Mouse (Mus musculus): ENCODE results near the gene Chd5.

DNA sequence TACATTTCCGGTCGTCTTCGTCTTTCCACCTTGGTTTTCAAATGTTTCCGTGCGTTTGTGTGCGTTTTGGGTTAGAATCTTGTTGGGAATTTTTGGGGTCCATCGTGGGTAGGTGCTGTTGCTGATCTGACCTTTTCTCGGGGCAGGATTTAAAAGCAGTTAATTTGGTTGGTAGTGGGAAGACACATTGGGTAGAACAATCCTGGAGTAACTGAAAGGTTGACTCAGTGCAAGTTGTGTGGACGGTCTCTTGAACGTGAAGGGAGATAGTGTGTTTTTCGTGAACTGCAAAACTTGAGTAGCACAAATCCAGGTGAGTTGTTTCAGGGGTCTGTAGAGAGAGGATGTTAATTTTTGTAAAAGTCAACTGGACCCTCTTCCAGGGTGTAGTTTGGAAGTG is 11.9 kb upstream of the Chd5 start:
- TF ChIP-seq CTCF (IDR thresholded peaks at IDR 0.05; ENCODE audit: borderline replicate concordance, insufficient read depth, low read depth, low read length) (no peak), POLR2A (IDR thresholded peaks at IDR 0.05; ENCODE audit: borderline replicate concordance, insufficient read depth, low read length) (no peak)
